In the genomic region with DNA sequence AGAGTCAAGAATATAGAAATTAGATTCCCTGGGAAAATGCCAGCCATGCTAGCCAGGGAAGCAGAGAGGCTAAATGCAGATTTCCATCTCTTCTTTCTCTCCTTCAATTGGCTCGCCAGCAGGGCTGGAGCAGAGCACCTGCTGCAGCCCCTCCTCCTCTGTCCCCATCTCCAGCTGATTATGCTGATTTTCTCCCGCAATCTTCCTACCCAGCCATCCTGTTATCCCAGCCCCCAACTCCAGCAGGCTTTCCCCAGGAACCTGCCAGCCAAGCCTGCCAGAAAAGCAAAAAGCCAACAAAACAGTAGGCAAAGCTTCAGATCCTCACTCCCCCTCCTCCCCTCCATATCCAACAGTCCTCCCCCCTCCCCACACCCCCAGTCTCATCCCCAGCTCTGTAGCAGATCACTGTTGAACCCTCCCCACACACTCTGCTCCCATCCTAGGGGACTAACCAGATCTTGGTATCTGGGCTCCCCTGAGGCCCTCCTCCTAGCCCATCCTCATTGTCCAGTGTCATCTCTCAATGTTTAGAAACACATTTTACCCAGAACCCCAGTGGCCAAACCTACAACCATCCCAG, we compare ENCODE assay signal across 9 mouse cellular contexts. TPM values are rescaled to one million over a fixed set of nuclear protein-coding genes. Genes with fewer than 3 reads are reported as not detected.
DNase-seq lines count a peak whose midpoint lies in the region; ATAC-seq lines count a peak whose summit lies in the region.
"Had no signal": no experiment of that assay in that cellular context is flagged by ENCODE, and none has a peak within 500 bp of the region (broad histone marks: within the 10 kb centered on the region; RNA-seq: fewer than 3 reads in every experiment).

No protein-coding gene starts in this region.

- DNase-seq in embryo, embryonic 11 days: peak; percentile 19
- DNase-seq in embryo, embryonic 9.5 days (ENCODE audit: extremely low spot score): no peak
- peak; percentile 24 to 26 for DNase-seq in frontal cortex, postnatal 36 days (ENCODE audit: low spot score in 2 of 2)
- DNase-seq in layer of hippocampus, postnatal 36 days: peak; percentile 61 to 71
- peak; percentile 47 for DNase-seq in retina, postnatal 1 day
- no peak for DNase-seq in thymus, postnatal 25 days
- DNase-seq in gastrocnemius, postnatal 10 days: no peak
- DNase-seq: kidney, adult 8-10 months had no signal

- ATAC-seq in erythroblast, adult 5-6 weeks (replicated peaks; ENCODE audit: low FRiP score, poor library complexity, severe bottlenecking): no peak

RNA-seq across cellular contexts. Expression of gene Dclk2, which starts 15.7 kb away (rescaled TPM):
- total RNA-seq in layer of hippocampus, postnatal 36 days (2021): 100 to 1,000 TPM; 109 to 112 TPM
- total RNA-seq in erythroblast, adult 5-6 weeks (2015; ENCODE audit: low replicate concordance): 29.4 and 35.9 TPM in 2 replicates
- 60.2 and 63.1 TPM in 2 replicates for total RNA-seq in erythroblast, adult 5-6 weeks (2017; ENCODE audit: low replicate concordance)
- total RNA-seq in gastrocnemius, postnatal 10 days (2021): 1 to 10 TPM; 3.7 to 6.2 TPM

Comparison
In these comparisons a context has a peak if more than half of its experiments do, and no peak if none do; other contexts are left out.
1. DNase-seq: peak in embryo, embryonic 11 days (single experiment), frontal cortex, postnatal 36 days (2 of 2), layer of hippocampus, postnatal 36 days (2 of 2) and retina, postnatal 1 day (single experiment); none in embryo, embryonic 9.5 days (single experiment), thymus, postnatal 25 days (single experiment) and gastrocnemius, postnatal 10 days (single experiment).
2. RNA of gene Dclk2, which starts 15.7 kb away (total RNA-seq): 109 to 112 TPM in layer of hippocampus, postnatal 36 days and 29.4 to 63.1 TPM in erythroblast, adult 5-6 weeks; 3.7 to 6.2 TPM in gastrocnemius, postnatal 10 days; every median in the first group is over 4 times any median in the second.